Mouse (Mus musculus) ovary, postnatal 36 days (tissue): Measurements from ENCODE around the gene Xrcc4.
A peak's percentile ranks its signal among the peaks of the same experiment; 100 is the strongest.
"Not testable (repeated sequence)": the region's sequence is repeated elsewhere in the genome, so short reads cannot be mapped to it uniquely, and the experiment has no call there.

Experiments
- DNase-seq: peaks from one replicate; pipeline ENCODE4 v3.0.0; 2022; ENCODE audit warnings: low spot score, mixed read lengths

Gene Xrcc4

GRCm38 (mm10) chr13:89812169-89812568 is 277.2 kb downstream of the Xrcc4 start:
- DNase-seq, result no peak

- no peak for DNase-seq
Observed at GRCm38 (mm10) chr13:89809024-89809423, 280.4 kb downstream of the Xrcc4 start.

- no peak for DNase-seq
Observed at GRCm38 (mm10) chr13:89801901-89802300, 287.5 kb downstream of the Xrcc4 start.

DNA sequence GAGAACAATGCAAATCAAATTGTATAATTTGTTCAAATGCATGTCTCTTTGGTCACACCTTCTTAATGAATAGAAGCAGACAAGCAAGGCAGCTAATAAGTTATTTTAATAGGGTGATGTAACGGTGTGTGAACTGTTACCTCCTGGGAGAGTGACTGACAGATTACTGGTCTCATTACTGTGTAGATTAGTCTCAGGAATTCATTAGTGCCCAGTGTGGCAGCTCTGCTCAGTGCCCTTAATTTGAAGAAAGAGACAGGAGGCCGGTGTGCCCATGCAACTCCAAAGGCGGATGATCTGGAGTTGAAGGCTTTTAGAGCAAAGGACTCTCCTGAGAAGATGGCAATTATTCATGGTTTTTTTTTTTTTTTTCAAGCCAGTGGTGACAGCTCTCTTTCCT is 291.7 kb downstream of the Xrcc4 start:
- no peak for DNase-seq

DNA sequence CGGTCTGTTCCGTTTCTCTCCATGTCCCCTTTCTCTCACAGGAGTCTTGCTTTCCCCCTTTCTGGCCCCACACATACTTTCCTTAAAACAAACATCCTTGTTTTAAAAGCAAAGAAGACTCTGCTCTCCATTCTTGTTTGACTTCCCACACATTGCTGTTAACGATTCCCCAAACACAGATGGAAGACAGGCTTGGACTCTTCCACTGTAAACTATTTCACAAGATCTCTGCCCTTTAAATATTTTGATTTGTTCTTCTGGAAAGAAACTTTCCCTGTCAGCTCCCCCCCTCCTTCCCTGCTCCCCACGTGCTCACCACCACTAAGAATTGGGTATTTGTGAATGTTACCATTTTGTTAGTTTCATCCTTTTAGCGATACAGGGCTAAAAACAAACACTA is 297.9 kb downstream of the Xrcc4 start:
- no peak for DNase-seq

DNA sequence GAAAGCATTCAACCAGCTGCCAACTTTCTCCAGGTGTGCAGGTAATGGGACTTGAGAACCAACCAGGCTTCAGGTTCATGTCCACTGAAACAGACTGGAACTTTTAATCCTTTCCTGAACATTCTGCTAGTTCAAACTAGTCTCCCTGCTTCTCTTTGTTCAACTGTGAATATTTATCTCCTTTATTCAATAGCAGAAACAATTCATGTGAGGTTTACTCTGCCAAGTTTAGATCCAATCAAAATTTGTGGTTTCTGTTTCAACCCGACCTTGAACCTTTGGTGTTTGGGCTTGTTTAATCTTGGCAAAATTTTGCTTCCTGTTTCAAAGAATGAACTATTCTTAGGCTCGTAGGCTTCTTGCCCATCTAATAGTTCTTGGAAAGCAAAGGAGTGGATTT is 306.5 kb downstream of the Xrcc4 start:
- DNase-seq, result no peak

- DNase-seq, result no peak
Observed at GRCm38 (mm10) chr13:89780276-89780675, 309.1 kb downstream of the Xrcc4 start.

DNA sequence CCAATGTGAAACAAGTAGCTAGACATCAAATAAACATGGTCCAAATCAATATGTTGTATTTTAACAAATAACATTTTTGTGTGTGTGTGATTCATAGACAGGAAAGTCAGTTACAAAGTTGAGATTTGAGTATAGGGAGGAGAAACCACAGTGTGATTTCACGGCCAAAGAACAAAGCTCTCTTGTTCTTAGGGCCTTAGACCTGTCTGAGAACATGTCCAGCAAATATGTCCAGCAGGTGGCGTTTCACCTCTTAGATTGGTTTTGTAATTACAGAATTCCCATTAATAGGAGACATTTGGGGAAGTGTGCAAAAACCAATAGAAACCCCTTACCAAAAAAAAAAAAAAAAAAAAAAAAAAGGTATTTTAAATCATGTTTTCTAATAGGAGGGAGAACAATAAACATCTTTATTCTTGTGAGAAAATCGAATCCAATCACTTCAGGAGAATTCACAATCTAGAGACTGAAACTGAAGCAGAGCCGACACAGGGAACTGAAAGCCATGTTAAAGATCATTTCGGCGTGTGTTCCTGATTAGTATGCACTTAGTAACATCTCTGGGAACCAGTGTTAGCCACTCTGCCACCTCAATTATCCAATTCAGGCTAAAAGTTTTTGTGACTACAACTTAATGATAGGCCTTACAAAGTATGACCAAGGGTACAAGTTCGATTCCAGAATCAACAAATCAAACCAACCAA is 310.0 kb downstream of the Xrcc4 start:
- peak; percentile 29 for DNase-seq

GRCm38 (mm10) chr13:89777764-89778163 is 311.6 kb downstream of the Xrcc4 start:
- DNase-seq, result no peak

- no peak for DNase-seq
Observed at GRCm38 (mm10) chr13:89777146-89777545, 312.3 kb downstream of the Xrcc4 start.

DNA sequence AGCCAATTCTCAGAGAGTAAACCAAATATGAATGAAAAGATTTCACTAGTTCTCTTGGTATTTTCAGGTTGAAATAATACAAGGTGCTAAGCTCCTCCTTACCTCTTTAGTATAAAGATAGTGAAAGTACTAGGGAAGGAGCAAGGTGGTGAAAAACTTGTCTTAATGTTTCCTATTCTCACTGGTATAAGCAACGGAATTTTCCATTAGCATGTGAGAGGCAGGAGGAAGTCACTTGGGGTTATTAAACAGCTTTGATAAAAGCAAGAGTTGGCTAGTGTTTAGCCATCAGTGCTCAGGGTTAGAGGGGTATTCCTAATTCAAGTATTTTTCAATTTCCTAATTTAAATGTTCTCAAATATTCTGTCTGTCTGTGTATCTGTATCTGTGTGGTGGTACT is 322.9 kb downstream of the Xrcc4 start:
- DNase-seq, result no peak

GRCm38 (mm10) chr13:89765966-89766365 is 323.4 kb downstream of the Xrcc4 start:
- DNase-seq, result no peak

- no peak for DNase-seq
Observed at GRCm38 (mm10) chr13:89762339-89762738, 327.1 kb downstream of the Xrcc4 start.

DNA sequence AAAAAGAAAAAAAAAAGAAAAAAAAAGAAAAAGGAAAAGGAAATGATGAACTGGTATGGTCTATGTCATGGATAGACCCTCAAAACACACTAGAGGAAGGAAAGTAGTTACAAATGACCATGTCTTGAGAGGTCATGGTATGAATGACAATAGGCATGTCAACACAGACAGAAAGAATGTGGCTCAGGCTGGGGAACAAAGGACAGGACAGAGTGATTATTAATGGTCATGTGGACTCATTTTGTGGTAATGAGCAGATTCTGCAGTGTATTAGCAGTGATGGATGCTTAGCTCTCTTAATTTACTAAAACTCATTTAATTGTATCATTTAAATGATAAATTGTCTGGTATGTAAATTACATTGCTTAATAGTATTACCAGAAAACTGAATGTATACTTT is 333.1 kb downstream of the Xrcc4 start:
- DNase-seq, result no peak

DNA sequence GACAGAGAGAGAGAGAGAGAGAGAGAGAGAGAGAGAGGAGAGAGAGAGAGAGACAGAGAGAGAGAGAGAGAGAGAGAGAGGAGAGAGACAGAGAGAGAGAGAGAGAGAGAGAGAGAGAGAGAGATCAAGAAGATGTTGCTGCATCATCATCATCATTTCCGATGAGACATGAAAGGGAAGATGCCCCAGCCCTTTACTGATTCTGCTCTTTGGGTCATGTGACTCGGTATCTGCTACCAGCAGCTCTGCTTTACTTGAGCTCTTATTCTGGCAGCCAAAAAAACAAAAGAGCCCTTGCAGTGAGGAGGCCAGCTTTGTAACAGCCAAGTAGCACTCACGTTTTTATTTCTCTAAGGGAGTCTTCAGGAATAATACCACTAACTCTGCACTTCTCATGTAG is 338.8 kb downstream of the Xrcc4 start:
- DNase-seq, result not testable (repeated sequence)

- DNase-seq, result no peak
Observed at GRCm38 (mm10) chr13:89743201-89743600, 346.2 kb downstream of the Xrcc4 start.

DNA sequence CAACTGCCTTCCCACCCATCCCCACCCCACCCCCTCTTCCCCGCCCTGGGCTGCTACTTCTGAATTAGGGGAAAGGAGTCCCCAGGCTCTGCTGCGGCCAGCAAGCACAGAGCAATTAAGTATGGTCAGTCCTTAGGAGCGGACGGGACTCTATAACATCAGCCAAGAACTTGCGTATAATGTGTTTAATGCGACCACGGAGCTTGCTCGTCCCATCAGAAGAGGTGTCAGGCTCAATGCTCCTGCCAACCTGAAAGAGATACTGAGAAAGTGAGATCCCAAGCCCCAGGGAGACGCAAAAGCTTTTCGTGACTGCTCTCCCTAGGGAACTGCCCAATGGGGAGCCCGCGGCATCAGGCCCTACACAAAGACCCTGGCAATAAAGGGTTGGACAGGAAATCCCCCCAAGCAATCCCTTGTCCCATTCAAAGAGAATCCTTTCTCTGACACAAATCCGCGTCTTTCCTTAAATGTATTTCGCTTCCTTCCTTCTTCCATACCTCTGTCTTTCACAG is 346.7 kb downstream of the Xrcc4 start:
- DNase-seq, result no peak

GRCm38 (mm10) chr13:89741766-89742685 is 347.4 kb downstream of the Xrcc4 start, which contains the start of gene Vcan:
Vcan (minus strand) TSS chr13:89742509.
- DNase-seq, result peak; percentile 57

DNA sequence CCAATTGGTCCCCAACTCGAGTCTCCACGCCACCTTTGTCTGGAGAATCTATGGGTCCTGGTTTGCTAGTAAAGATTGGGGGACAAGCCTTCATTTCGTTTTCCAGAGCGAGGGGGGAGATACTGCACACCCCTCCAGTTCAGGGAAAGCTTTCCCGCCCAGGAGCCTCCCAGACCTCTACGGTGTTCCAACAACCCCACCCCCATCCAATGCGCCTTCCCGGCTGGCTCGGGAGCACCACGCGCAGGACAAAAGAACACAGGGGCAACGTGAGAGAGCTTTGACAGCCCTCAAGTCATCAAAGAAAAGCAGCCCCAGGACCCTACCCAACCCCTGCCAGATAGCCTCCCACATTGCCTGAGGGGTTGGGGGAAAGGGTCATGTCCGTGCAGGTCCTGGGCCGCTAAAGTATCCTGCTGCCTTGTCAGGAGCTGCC is 348.3 kb downstream of the Xrcc4 start:
- peak; percentile 42 for DNase-seq

DNA sequence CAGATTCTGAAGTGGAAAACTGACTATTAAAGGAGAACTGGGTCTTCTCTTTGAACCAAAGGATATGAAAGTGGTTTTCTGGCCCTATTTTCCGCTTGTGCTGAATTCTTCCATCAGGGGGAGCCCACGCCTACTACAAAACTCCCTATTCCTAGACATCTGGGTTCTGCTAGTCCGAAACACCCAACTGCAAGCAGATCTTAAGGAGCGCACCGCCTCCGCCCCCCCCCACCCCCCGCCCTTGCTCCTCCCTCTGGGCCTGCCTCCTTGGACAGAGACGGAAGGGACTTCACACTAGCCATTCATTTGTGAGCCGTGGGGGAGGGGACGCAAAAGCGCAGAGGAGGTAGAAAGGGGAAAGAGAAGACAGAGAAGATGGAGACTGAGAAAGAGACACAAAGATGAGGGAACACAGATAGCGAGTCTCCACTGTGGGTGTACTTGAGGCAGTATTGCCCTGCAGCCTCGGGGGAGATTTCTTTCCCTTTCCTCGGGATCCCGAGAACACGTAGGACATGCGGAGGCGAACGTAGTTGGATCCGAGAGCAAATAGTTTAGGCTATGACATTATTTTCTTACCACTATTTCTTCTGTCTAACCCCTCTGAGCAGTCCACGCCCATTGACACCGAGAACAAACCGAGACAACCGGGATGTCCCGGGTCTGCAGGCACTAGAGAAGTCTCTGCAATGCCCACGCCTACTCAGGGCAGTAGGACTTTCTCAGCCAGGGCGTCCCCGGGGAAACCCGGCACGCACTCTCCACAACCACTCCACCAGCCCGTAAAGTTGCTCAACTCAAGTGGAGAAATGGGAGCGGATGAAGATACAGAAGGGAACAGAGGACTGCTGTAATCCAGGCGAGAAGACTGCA is 348.9 kb downstream of the Xrcc4 start:
- peak; percentile 72 for DNase-seq

GRCm38 (mm10) chr13:89739696-89740242 is 349.6 kb downstream of the Xrcc4 start:
- no peak for DNase-seq
